Mouse (Mus musculus) MEL (cell line): ENCODE data around the gene Clic1.

ENCODE experiments used
- CHD2 ChIP-seq: IDR thresholded peaks from 2 replicates; pipeline ENCODE4 v1.6.1; 2011; ENCODE audit warnings: low read length, improper control_type of control experiment
- CTCF ChIP-seq, 3 experiments: IDR thresholded peaks in 2 of 3; conservative IDR thresholded peaks in 1 of 3; 2 replicates each; pipeline ENCODE4 v1.5.1; 2011 to 2012; ENCODE audit warnings: low read length in 3 of 3, low read depth in 2 of 3, mild to moderate bottlenecking in 2 of 3, improper control_type of control experiment in 1 of 3, inconsistent platforms in 1 of 3, mixed read lengths in 1 of 3, moderate library complexity in 1 of 3; ENCODE audit not compliant: control insufficient read depth in 1 of 3, insufficient read depth in 1 of 3, poor library complexity in 1 of 3, severe bottlenecking in 1 of 3
- EP300 ChIP-seq, 2 experiments: IDR thresholded peaks; 2 replicates each; pipeline ENCODE4 v1.6.1; 2011; ENCODE audit warnings: improper control_type of control experiment in 2 of 2, low read length in 2 of 2, low read depth in 1 of 2, mild to moderate bottlenecking in 1 of 2
- GATA1 ChIP-seq: IDR thresholded peaks from 2 replicates; pipeline ENCODE4 v1.6.1; 2011; ENCODE audit warnings: low read depth, low read length, improper control_type of control experiment
- HCFC1 ChIP-seq: IDR thresholded peaks from 2 replicates; pipeline ENCODE4 v1.6.1; 2012; ENCODE audit warnings: low read depth, mild to moderate bottlenecking, inconsistent platforms, low read length, improper control_type of control experiment, moderate library complexity
- MAFK ChIP-seq: IDR thresholded peaks from 2 replicates; pipeline ENCODE4 v1.6.1; 2011; ENCODE audit warnings: low read depth, mild to moderate bottlenecking, low read length, improper control_type of control experiment, borderline replicate concordance
- MAX ChIP-seq: IDR thresholded peaks from 2 replicates; pipeline ENCODE4 v1.6.1; 2011; ENCODE audit warnings: low read length, improper control_type of control experiment
- NELFE ChIP-seq: IDR thresholded peaks from 2 replicates; pipeline ENCODE4 v1.6.1; 2011; ENCODE audit warnings: low read depth, low read length, improper control_type of control experiment
- POLR2A ChIP-seq, 2 experiments: IDR thresholded peaks; 2 replicates each; pipeline ENCODE4 v1.6.1; 2011 to 2012; ENCODE audit warnings: low read length in 2 of 2, mild to moderate bottlenecking in 2 of 2, control low read depth in 1 of 2, improper control_type of control experiment in 1 of 2, low read depth in 1 of 2, moderate library complexity in 1 of 2; ENCODE audit not compliant: control insufficient read depth in 1 of 2, insufficient read depth in 1 of 2, poor library complexity in 1 of 2
- SIN3A ChIP-seq: IDR thresholded peaks from 2 replicates; pipeline ENCODE4 v1.6.1; 2012; ENCODE audit warnings: low read length, improper control_type of control experiment, inconsistent platforms
- USF1 ChIP-seq: IDR thresholded peaks from 2 replicates; pipeline ENCODE4 v1.6.1; 2014; ENCODE audit warnings: low read depth, mild to moderate bottlenecking, inconsistent platforms, low read length, improper control_type of control experiment, moderate library complexity

GRCm38 (mm10) chr17:35103221-35103690 is 53.5 kb downstream of the Clic1 start:
- no peak; a peak in 1 of 4 replicates for TF ChIP-seq POLR2A (IDR thresholded peaks at IDR 0.05; ENCODE audit: control insufficient read depth in 1 of 2, insufficient read depth in 1 of 2, low read depth in 1 of 2, low read length in 2 of 2, poor library complexity in 1 of 2)
- peak; percentile 50; the same call in 1 of the 2 replicates for TF ChIP-seq HCFC1
- TF ChIP-seq MAFK = peak; percentile 67
- TF ChIP-seq CTCF (IDR thresholded peaks at IDR 0.05 in 2 of 3, conservative IDR thresholded peaks at IDR 0.05 in 1 of 3; ENCODE audit: control insufficient read depth in 1 of 3, insufficient read depth in 1 of 3, low read depth in 2 of 3, low read length in 3 of 3, poor library complexity in 1 of 3, severe bottlenecking in 1 of 3) = no peak
- TF ChIP-seq NELFE = no peak; the same call in 1 of the 2 replicates
- peak; percentile 82 for TF ChIP-seq CHD2
- TF ChIP-seq EP300 (IDR thresholded peaks at IDR 0.05; ENCODE audit: low read depth in 1 of 2, low read length in 2 of 2) = peak; percentile 88 to 95
- TF ChIP-seq USF1 = no peak
- peak; percentile 88 for TF ChIP-seq GATA1
- TF ChIP-seq SIN3A = peak; percentile 92
- TF ChIP-seq MAX = peak; percentile 62; the same call in 1 of the 2 replicates
